Mouse (Mus musculus): ENCODE data around the gene Rnpepl1.
"Not testable (repeated sequence)": the region's sequence is repeated elsewhere in the genome, so short reads cannot be mapped to it uniquely, and the experiment has no call there.

GRCm38 (mm10) chr1:92956571-92957335, 46.2 kb downstream of the Rnpepl1 start:
- peak; percentile 58 for TF ChIP-seq CTCF (IDR thresholded peaks at IDR 0.05; ENCODE audit: low read depth)
- not testable (repeated sequence) for TF ChIP-seq EP300 (IDR thresholded peaks at IDR 0.05; ENCODE audit: low read depth)
